Comparison of ENCODE assay signal across 20 mouse cellular contexts in genomic region chr2:67985133-67985532, GRCm38 (mm10).
DNase-seq lines count a peak whose midpoint lies in the region; ATAC-seq and TF ChIP-seq lines count a peak whose summit lies in the region.
"Had no signal": no experiment of that assay in that cellular context is flagged by ENCODE, and none has a peak within 500 bp of the region (broad histone marks: within the 10 kb centered on the region; RNA-seq: fewer than 3 reads in every experiment).

No protein-coding gene starts in this region.

- H3K9me3 ChIP-seq in liver, embryonic 12.5 days (replicated peaks): no peaks in the 10 kb centered on the region
- H3K9me3 ChIP-seq: embryonic facial prominence, embryonic 13.5 days; embryonic facial prominence, embryonic 15.5 days; forebrain, embryonic 10.5 days; forebrain, embryonic 13.5 days had no signal

- H3K27me3 ChIP-seq in liver, adult 2 months (ENCODE audit: control insufficient read depth, insufficient read depth, low read length): no peaks in the 10 kb centered on the region
- no peaks in the 10 kb centered on the region for H3K27me3 ChIP-seq in liver, embryonic 12.5 days (replicated peaks)
- H3K27me3 ChIP-seq: embryonic facial prominence, embryonic 13.5 days; embryonic facial prominence, embryonic 15.5 days; forebrain, embryonic 13.5 days had no signal

- H3K27ac ChIP-seq in gastrocnemius, adult 2 months: peak overlapping the region; percentile 63
- H3K27ac ChIP-seq in liver, adult 2 months (replicated peaks; ENCODE audit: insufficient read depth, low read depth, low read length): peak overlapping the region; percentile 87
- no peak overlapping the region for H3K27ac ChIP-seq in liver, embryonic 12.5 days
- H3K27ac ChIP-seq: embryonic facial prominence, embryonic 13.5 days; embryonic facial prominence, embryonic 15.5 days; forebrain, embryonic 10.5 days; forebrain, embryonic 13.5 days had no signal

- intact Hi-C loops in gastrocnemius, adult 2 months (cut with DNase I): no loop called here

- no peak overlapping the region for H3K4me3 ChIP-seq in gastrocnemius, adult 2 months
- no peak overlapping the region for H3K4me3 ChIP-seq in liver, adult 2 months (ENCODE audit: insufficient read depth, low read depth, low read length)
- H3K4me3 ChIP-seq in liver, embryonic 12.5 days: no peak overlapping the region
- H3K4me3 ChIP-seq: embryonic facial prominence, embryonic 13.5 days; embryonic facial prominence, embryonic 15.5 days; erythroblast, embryonic 14.5 days; forebrain, embryonic 10.5 days; forebrain, embryonic 13.5 days had no signal

- peak overlapping the region; percentile 3; the same call in 1 of the 2 replicates for H3K9ac ChIP-seq in liver, adult 2 months (ENCODE audit: low read depth, low read length)
- H3K9ac ChIP-seq in liver, embryonic 12.5 days: no peak overlapping the region
- H3K9ac ChIP-seq: embryonic facial prominence, embryonic 13.5 days; embryonic facial prominence, embryonic 15.5 days; forebrain, embryonic 13.5 days had no signal

- H3K79me2 ChIP-seq in liver, adult 2 months (ENCODE audit: control insufficient read depth, insufficient read depth, low read length): peaks cover 4% of the 10 kb centered on the region; the same call in 1 of the 2 replicates

- H3K4me2 ChIP-seq in liver, embryonic 12.5 days: no peak overlapping the region
- H3K4me2 ChIP-seq: embryonic facial prominence, embryonic 13.5 days; embryonic facial prominence, embryonic 15.5 days; forebrain, embryonic 13.5 days had no signal

- no peak for TF ChIP-seq POLR2A in liver, adult 2 months (IDR thresholded peaks at IDR 0.05; ENCODE audit: extremely low read depth, insufficient read depth, low read length)

- no peak for TF ChIP-seq CTCF in gastrocnemius, adult 2 months (IDR thresholded peaks at IDR 0.05)
- no peak for TF ChIP-seq CTCF in liver, adult 2 months (IDR thresholded peaks at IDR 0.05; ENCODE audit: low read depth, low read length)

- DNase-seq in gastrocnemius, adult 2 months: no peak
- DNase-seq in gastrocnemius, adult 8-10 months (ENCODE audit: low spot score in 2 of 2): no peak
- DNase-seq in liver, adult 2 months (ENCODE audit: extremely low read depth, low read depth, low spot score): peak; percentile 85
- DNase-seq: adrenal gland, adult 2 months; adrenal gland, postnatal 10 days; adrenal gland, postnatal 25 days; cerebellum, adult 11 months; cerebellum, adult 18-20 months; cerebellum, adult 8-10 months; cerebellum, adult 9-11 months; cerebellum, postnatal 14 days; cerebellum, postnatal 36 days; embryo, embryonic 11 days had no signal

- ATAC-seq in liver, embryonic 12.5 days: no peak
- ATAC-seq: forebrain, embryonic 13.5 days; forebrain, embryonic 16.5 days had no signal

- H3K4me1 ChIP-seq in liver, adult 2 months (ENCODE audit: control insufficient read depth, insufficient read depth, low read length): peaks cover 34% of the 10 kb centered on the region
- no peaks in the 10 kb centered on the region for H3K4me1 ChIP-seq in liver, embryonic 12.5 days
- H3K4me1 ChIP-seq: embryonic facial prominence, embryonic 15.5 days; forebrain, embryonic 10.5 days; forebrain, embryonic 13.5 days had no signal

- H3K36me3 ChIP-seq in liver, adult 2 months (ENCODE audit: control insufficient read depth, insufficient read depth, low read length): peaks cover 56% of the 10 kb centered on the region
- no peaks in the 10 kb centered on the region for H3K36me3 ChIP-seq in liver, embryonic 12.5 days
- H3K36me3 ChIP-seq: embryonic facial prominence, embryonic 13.5 days; embryonic facial prominence, embryonic 15.5 days; forebrain, embryonic 10.5 days had no signal

- WGBS in liver, adult 2 months: 21% methylated on average over 3 of the region's 3 CpGs
- 70% methylated on average over 3 of the region's 3 CpGs for WGBS in liver, embryonic 12.5 days (ENCODE audit: insufficient replicate concordance)
